Mouse (Mus musculus) liver, embryonic 13.5 days (tissue): ENCODE measurements around the gene Rnf103. TPM values are rescaled to one million over a fixed set of nuclear protein-coding genes. Genes with fewer than 3 reads are reported as not detected.

Source experiments
- ATAC-seq: fragments of 200-750 bp; cut with Nextera tagmentation; 2 replicates; pipeline ENCODE4 v1.8.0; 2017; ENCODE audit warnings: low read depth, mild to moderate bottlenecking, moderate number of reproducible peaks, moderate library complexity
- DNase-seq: peaks from one replicate; pipeline ENCODE4 v3.0.0; 2022
- H3K27ac ChIP-seq: fragments of 300-500 bp; sonication (generic); 2 replicates; pipeline ENCODE4 v1.5.1; 2015; ENCODE audit warnings: moderate library complexity, mild to moderate bottlenecking, inconsistent platforms
- H3K27me3 ChIP-seq: fragments of 300-500 bp; sonication (generic); 2 replicates; pipeline ENCODE4 v1.6.1; 2015; ENCODE audit warnings: mild to moderate bottlenecking, inconsistent platforms
- H3K36me3 ChIP-seq: fragments of 300-500 bp; sonication (generic); 2 replicates; pipeline ENCODE4 v1.6.1; 2015; ENCODE audit warnings: mild to moderate bottlenecking, inconsistent platforms
- H3K4me1 ChIP-seq: fragments of 300-500 bp; sonication (generic); replicated peaks from 2 replicates; pipeline ENCODE4 v1.6.1; 2015; ENCODE audit warnings: inconsistent platforms
- H3K4me2 ChIP-seq: fragments of 300-500 bp; sonication (generic); 2 replicates; pipeline ENCODE4 v1.6.1; 2015; ENCODE audit warnings: inconsistent platforms, mild to moderate bottlenecking, moderate library complexity
- H3K4me3 ChIP-seq: fragments of 300-500 bp; sonication (generic); replicated peaks from 2 replicates; pipeline ENCODE4 v1.5.1; 2015; ENCODE audit warnings: mild to moderate bottlenecking, inconsistent platforms
- H3K9ac ChIP-seq: fragments of 300-500 bp; sonication (generic); 2 replicates; pipeline ENCODE4 v1.6.1; 2015; ENCODE audit warnings: mild to moderate bottlenecking, inconsistent platforms
- H3K9me3 ChIP-seq: fragments of 300-500 bp; sonication (generic); replicated peaks from 2 replicates; pipeline ENCODE4 v1.6.1; 2016; ENCODE audit warnings: inconsistent platforms
- WGBS: fragments of 180-500 bp; shearing (Covaris S2); methylation state at CpG from one replicate; pipeline ENCODE4 v1.1.7; 2015; ENCODE audit not compliant: insufficient replicate concordance; 5-methylcytosine and 5-hydroxymethylcytosine counted together
- polyA plus RNA-seq: library from polyadenylated mRNA; unstranded; fragments of >200 nt; fragmentation: Nextera tagmentation; extraction: Ambion mirVana; gene quantifications from 2 replicates; pipeline ENCODE4 v1.2.1, GENCODE M21; 2015

Gene Rnf103
- polyA plus RNA-seq, 1 experiment from 2014 or later: 5.4 TPM

GRCm38 (mm10) chr6:71492756-71493674 lies 679 bp upstream of the Rnf103 start:
- WGBS: 18% methylated on average over 21 of the region's 22 CpGs
- Histone ChIP-seq H3K27ac (peak overlapping the region; percentile 66), H3K27me3 (no peaks in the 10 kb centered on the region), H3K4me2 (peak overlapping the region; percentile 95), H3K36me3 (0 out of 2 replicates have a peak, but pooled peaks cover under 1% of the 10 kb centered on the region), H3K4me1 (peaks cover 26% of the 10 kb centered on the region), H3K9me3 (no peaks in the 10 kb centered on the region), H3K4me3 (peak overlapping the region; percentile 90), H3K9ac (peak overlapping the region; percentile 96)
- ATAC-seq (peak; percentile 0; the same call in 1 of the 2 replicates), DNase-seq (no peak)

GRCm38 (mm10) chr6:71494341-71495020 lies 787 bp downstream of the Rnf103 start:
- peak; percentile 52 for DNase-seq
- H3K36me3 ChIP-seq: 0 out of 2 replicates have a peak, but pooled peaks cover 5% of the 10 kb centered on the region
- peak; percentile 52 for ATAC-seq
- no peaks in the 10 kb centered on the region for H3K27me3 ChIP-seq
- H3K9ac ChIP-seq: peak overlapping the region; percentile 96
- WGBS: under 1% methylated on average over 46 of the region's 46 CpGs
- H3K4me1 ChIP-seq: peaks cover 23% of the 10 kb centered on the region
- no peaks in the 10 kb centered on the region for H3K9me3 ChIP-seq
- H3K27ac ChIP-seq: peak overlapping the region; percentile 92
- peak overlapping the region; percentile 95 for H3K4me2 ChIP-seq
- peak overlapping the region; percentile 90 for H3K4me3 ChIP-seq

GRCm38 (mm10) chr6:71500575-71500974 lies 6.9 kb downstream of the Rnf103 start:
- H3K4me2 ChIP-seq: no peak overlapping the region
- peaks cover 12% of the 10 kb centered on the region; the same call in 1 of the 2 replicates for H3K36me3 ChIP-seq
- no peaks in the 10 kb centered on the region for H3K9me3 ChIP-seq
- H3K9ac ChIP-seq: no peak overlapping the region
- H3K27ac ChIP-seq: no peak overlapping the region
- ATAC-seq (no peak), DNase-seq (no peak)
- H3K27me3 ChIP-seq: no peaks in the 10 kb centered on the region
- no peak overlapping the region for H3K4me3 ChIP-seq
- 61% methylated on average over 3 of the region's 3 CpGs for WGBS
- peaks cover 12% of the 10 kb centered on the region for H3K4me1 ChIP-seq

- DNase-seq: no peak
Measured at GRCm38 (mm10) chr6:71503001-71503400, 9.3 kb downstream of the Rnf103 start.

GRCm38 (mm10) chr6:71503670-71504069 lies 10.0 kb downstream of the Rnf103 start:
- Histone ChIP-seq H3K9me3 (no peaks in the 10 kb centered on the region), H3K27me3 (no peaks in the 10 kb centered on the region), H3K36me3 (peaks cover 14% of the 10 kb centered on the region), H3K9ac (no peak overlapping the region), H3K4me1 (no peaks in the 10 kb centered on the region), H3K4me2 (no peak overlapping the region), H3K27ac (no peak overlapping the region), H3K4me3 (no peak overlapping the region)
- ATAC-seq: no peak
- DNase-seq: no peak

More at GRCm38 (mm10) chr6:71503001-71503400, 9.3 kb downstream of the Rnf103 start:
- ATAC-seq: no peak
- H3K4me2 ChIP-seq: no peak overlapping the region
- 64% methylated on average over 4 of the region's 4 CpGs for WGBS
- H3K4me1 ChIP-seq: no peaks in the 10 kb centered on the region
- H3K36me3 ChIP-seq: peaks cover 15% of the 10 kb centered on the region
- no peak overlapping the region for H3K27ac ChIP-seq
- H3K9me3 ChIP-seq: no peaks in the 10 kb centered on the region
- H3K27me3 ChIP-seq: no peaks in the 10 kb centered on the region
- H3K9ac ChIP-seq: no peak overlapping the region
- no peak overlapping the region for H3K4me3 ChIP-seq

- Histone ChIP-seq H3K4me1 (no peaks in the 10 kb centered on the region), H3K27me3 (no peaks in the 10 kb centered on the region), H3K36me3 (peaks cover 17% of the 10 kb centered on the region), H3K9ac (no peak overlapping the region), H3K27ac (no peak overlapping the region), H3K4me2 (no peak overlapping the region), H3K4me3 (no peak overlapping the region), H3K9me3 (no peaks in the 10 kb centered on the region)
- 69% methylated on average over 4 of the region's 4 CpGs for WGBS
- DNase-seq: no peak
- ATAC-seq: no peak
Measured at GRCm38 (mm10) chr6:71504091-71504490, 10.4 kb downstream of the Rnf103 start.

GRCm38 (mm10) chr6:71505671-71506070 lies 12.0 kb downstream of the Rnf103 start:
- Histone ChIP-seq H3K27me3 (no peaks in the 10 kb centered on the region), H3K9ac (no peak overlapping the region), H3K4me3 (no peak overlapping the region), H3K36me3 (peaks cover 21% of the 10 kb centered on the region), H3K9me3 (no peaks in the 10 kb centered on the region), H3K4me2 (no peak overlapping the region), H3K4me1 (no peaks in the 10 kb centered on the region), H3K27ac (no peak overlapping the region)
- 65% methylated on average over 2 of the region's 2 CpGs for WGBS
- DNase-seq: no peak
- ATAC-seq: no peak

- H3K4me1 ChIP-seq: no peaks in the 10 kb centered on the region
- H3K4me2 ChIP-seq: no peak overlapping the region
- no peak overlapping the region for H3K9ac ChIP-seq
- H3K36me3 ChIP-seq: no peaks in the 10 kb centered on the region
- H3K9me3 ChIP-seq: no peaks in the 10 kb centered on the region
- ATAC-seq (no peak), DNase-seq (no peak)
- 70% methylated on average over 4 of the region's 4 CpGs for WGBS
- H3K27me3 ChIP-seq: no peaks in the 10 kb centered on the region
- no peak overlapping the region for H3K4me3 ChIP-seq
- H3K27ac ChIP-seq: no peak overlapping the region
Measured at GRCm38 (mm10) chr6:71519476-71519875, 25.8 kb downstream of the Rnf103 start.

GRCm38 (mm10) chr6:71525556-71525955 lies 31.9 kb downstream of the Rnf103 start:
- no peak overlapping the region for H3K9ac ChIP-seq
- no peak overlapping the region for H3K4me3 ChIP-seq
- no peak overlapping the region for H3K27ac ChIP-seq
- DNase-seq: no peak
- WGBS: 44% methylated on average over 3 of the region's 3 CpGs
- H3K36me3 ChIP-seq: no peaks in the 10 kb centered on the region
- H3K9me3 ChIP-seq: no peaks in the 10 kb centered on the region
- no peak for ATAC-seq
- no peaks in the 10 kb centered on the region for H3K4me1 ChIP-seq
- no peaks in the 10 kb centered on the region for H3K27me3 ChIP-seq
- H3K4me2 ChIP-seq: no peak overlapping the region

GRCm38 (mm10) chr6:71527056-71527455 lies 33.4 kb downstream of the Rnf103 start:
- Histone ChIP-seq H3K27ac (no peak overlapping the region), H3K4me3 (no peak overlapping the region), H3K9me3 (no peaks in the 10 kb centered on the region), H3K9ac (no peak overlapping the region), H3K4me1 (no peaks in the 10 kb centered on the region), H3K27me3 (no peaks in the 10 kb centered on the region), H3K36me3 (no peaks in the 10 kb centered on the region), H3K4me2 (no peak overlapping the region)
- DNase-seq (no peak), ATAC-seq (no peak)
- WGBS: 79% methylated on average over 10 of the region's 10 CpGs

GRCm38 (mm10) chr6:71527826-71528225 lies 34.1 kb downstream of the Rnf103 start:
- no peaks in the 10 kb centered on the region for H3K9me3 ChIP-seq
- H3K4me2 ChIP-seq: no peak overlapping the region
- WGBS: 73% methylated on average over 9 of the region's 9 CpGs
- H3K27me3 ChIP-seq: no peaks in the 10 kb centered on the region
- no peak overlapping the region for H3K4me3 ChIP-seq
- no peak overlapping the region for H3K9ac ChIP-seq
- DNase-seq: no peak
- H3K4me1 ChIP-seq: no peaks in the 10 kb centered on the region
- H3K36me3 ChIP-seq: no peaks in the 10 kb centered on the region
- ATAC-seq: no peak
- no peak overlapping the region for H3K27ac ChIP-seq
